Mouse (Mus musculus): Measurements from ENCODE around the gene Gm10318. TPM values are rescaled to one million over a fixed set of nuclear protein-coding genes. Genes with fewer than 3 reads are reported as not detected.

Gm10318 gene
- polyA plus RNA-seq, 1 experiment from 2014 or later: not detected

DNA sequence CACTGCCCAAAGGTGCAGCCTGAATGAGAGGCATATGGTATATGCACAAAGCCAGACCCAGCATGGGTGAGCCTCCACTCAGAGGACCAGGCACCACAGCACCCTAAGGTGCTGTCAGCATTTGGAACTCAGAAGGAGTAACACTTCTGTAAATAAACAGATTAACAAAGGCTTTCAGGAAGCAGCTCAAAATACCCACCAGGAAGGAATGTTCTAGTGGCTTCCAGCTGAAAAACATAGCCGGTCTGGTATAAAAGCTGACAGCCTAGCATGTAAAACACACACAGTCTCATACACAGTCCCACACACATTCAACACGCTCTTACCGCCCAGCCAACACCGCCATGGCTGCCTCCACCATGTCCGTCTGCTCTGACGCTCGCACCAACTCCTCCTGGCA is 9.0 kb downstream of the Gm10318 start, which contains the start of gene Gm3285:
TSS of gene Gm3285 (plus strand) at position 301 of the 400 bp plus-strand sequence.
- Histone ChIP-seq H3K27ac (no peak within 1 kb of the TSS), H3K36me3 (no peaks in the 10 kb centered on the region), H3K4me2 (no peak within 1 kb of the TSS), H3K9ac (no peak within 1 kb of the TSS), H3K9me3 (replicated peaks) (0 out of 2 replicates have a peak, but pooled peaks cover 4% of the 10 kb centered on the region), H3K4me3 (no peak within 1 kb of the TSS), H3K4me1 (0 out of 2 replicates have a peak, but pooled peaks cover 7% of the 10 kb centered on the region), H3K27me3 (replicated peaks) (peaks cover 14% of the 10 kb centered on the region; the same call in 1 of the 2 replicates)
- WGBS (ENCODE audit: insufficient replicate concordance): 50% methylated on average over 7 of the region's 7 CpGs
- ATAC-seq: no peak

DNA sequence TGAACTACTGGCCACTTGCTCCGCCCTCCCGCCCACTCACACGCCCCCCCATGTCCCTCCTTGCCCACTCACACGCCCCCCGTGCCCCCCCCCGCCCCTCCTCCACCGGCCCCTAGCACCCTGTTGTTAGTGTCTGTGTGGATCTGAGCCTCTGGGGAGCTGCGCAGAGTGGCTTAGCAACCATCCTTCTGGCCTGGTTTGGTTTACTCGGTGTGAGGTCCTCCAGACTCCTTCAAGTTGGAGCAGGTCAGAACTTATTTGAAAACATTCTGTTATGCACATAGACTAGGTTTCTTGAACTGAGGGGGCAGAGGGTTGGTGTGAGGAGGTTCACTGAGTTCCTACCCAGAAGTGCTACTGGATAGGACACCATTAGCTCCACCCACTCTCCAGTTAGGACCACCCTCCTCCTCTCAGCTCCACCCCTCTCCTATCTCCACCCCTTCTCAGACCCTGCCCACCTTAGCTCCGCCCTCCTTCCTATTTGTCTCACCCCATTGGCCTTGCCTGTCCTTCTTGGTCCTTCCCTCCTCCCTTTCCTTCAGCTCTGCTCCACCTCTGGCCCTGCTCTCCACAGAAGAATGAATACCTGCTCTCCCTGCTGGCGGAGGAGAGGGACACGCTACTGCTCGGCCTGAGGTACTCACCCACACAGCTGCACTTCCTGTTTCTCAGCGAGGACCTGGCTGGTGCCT is 11.6 kb downstream of the Gm10318 start:
- WGBS (ENCODE audit: insufficient replicate concordance): 22% methylated on average over 14 of the region's 14 CpGs
- Histone ChIP-seq H3K9me3 (replicated peaks) (no peaks in the 10 kb centered on the region), H3K27me3 (replicated peaks) (peaks cover 14% of the 10 kb centered on the region; the same call in 1 of the 2 replicates), H3K9ac (no peak overlapping the region), H3K36me3 (no peaks in the 10 kb centered on the region), H3K27ac (no peak overlapping the region), H3K4me2 (peak overlapping the region; percentile 49), H3K4me1 (0 out of 2 replicates have a peak, but pooled peaks cover 7% of the 10 kb centered on the region), H3K4me3 (peak overlapping the region; percentile 20)
- peak; percentile 82 for ATAC-seq

GRCm38 (mm10) chr10:77864762-77865143 is 12.1 kb downstream of the Gm10318 start:
- Histone ChIP-seq H3K4me1 (0 out of 2 replicates have a peak, but pooled peaks cover 7% of the 10 kb centered on the region), H3K27me3 (replicated peaks) (peaks cover 14% of the 10 kb centered on the region; the same call in 1 of the 2 replicates), H3K36me3 (no peaks in the 10 kb centered on the region), H3K9me3 (replicated peaks) (no peaks in the 10 kb centered on the region), H3K9ac (no peak overlapping the region), H3K4me3 (peak overlapping the region; percentile 20), H3K4me2 (peak overlapping the region; percentile 49), H3K27ac (no peak overlapping the region)
- 23% methylated on average over 11 of the region's 11 CpGs for WGBS (ENCODE audit: insufficient replicate concordance)
- ATAC-seq: 0 out of 2 replicates have a peak, but pooled peaks have one; percentile 10

DNA sequence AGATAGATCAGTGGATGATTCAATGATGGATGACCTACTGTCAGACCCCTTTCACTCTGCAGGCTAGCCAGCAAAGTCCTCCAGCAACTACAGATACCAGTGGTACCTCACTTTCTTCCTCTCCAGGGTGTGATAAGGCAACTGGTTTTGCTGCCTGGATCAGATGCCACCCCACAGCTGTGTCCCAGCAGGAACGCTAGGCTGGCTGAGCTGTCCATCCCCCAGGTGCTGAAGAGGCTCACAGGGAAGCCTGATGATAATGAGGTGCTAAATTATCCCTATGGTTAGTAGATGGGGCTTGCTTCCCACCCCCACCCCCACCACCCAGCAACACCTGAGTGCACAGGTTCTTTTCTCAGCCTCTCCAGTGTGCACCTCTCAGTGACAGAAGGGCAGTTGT is 14.9 kb downstream of the Gm10318 start:
- whole genome bisulfite sequencing (ENCODE audit: insufficient replicate concordance): 11% methylated on average over 1 of the region's 1 CpGs
- Histone ChIP-seq H3K4me2 (no peak overlapping the region), H3K27ac (no peak overlapping the region), H3K4me3 (no peak overlapping the region), H3K9me3 (replicated peaks) (no peaks in the 10 kb centered on the region), H3K9ac (no peak overlapping the region), H3K36me3 (no peaks in the 10 kb centered on the region), H3K4me1 (0 out of 2 replicates have a peak, but pooled peaks cover 7% of the 10 kb centered on the region), H3K27me3 (replicated peaks) (peaks cover 5% of the 10 kb centered on the region; the same call in 1 of the 2 replicates)
- no peak for ATAC-seq

DNA sequence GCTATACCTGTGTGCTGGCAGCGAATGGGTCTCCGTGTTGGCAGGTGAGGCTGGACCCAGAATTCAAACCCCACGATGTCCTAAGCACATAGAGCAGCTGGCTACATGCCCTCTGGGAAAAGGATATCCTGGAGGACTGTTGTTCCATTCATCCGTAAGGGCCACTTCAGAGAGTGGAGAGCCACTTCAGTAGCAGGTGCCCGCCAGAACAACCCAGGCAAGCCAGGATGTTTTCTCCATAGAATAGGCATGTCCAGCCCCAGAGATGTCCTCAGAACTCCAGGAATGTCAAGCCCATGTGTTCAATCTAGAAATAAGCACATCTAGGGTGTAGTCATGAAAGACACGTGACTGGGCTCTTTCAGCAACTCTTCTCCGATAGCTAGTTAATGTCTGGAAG is 17.0 kb downstream of the Gm10318 start:
- Histone ChIP-seq H3K4me2 (no peak overlapping the region), H3K27ac (no peak overlapping the region), H3K36me3 (no peaks in the 10 kb centered on the region), H3K9me3 (replicated peaks) (no peaks in the 10 kb centered on the region), H3K4me1 (0 out of 2 replicates have a peak, but pooled peaks cover 4% of the 10 kb centered on the region), H3K4me3 (no peak overlapping the region), H3K27me3 (replicated peaks) (no peaks in the 10 kb centered on the region), H3K9ac (no peak overlapping the region)
- 71% methylated on average over 7 of the region's 7 CpGs for WGBS (ENCODE audit: insufficient replicate concordance)
- no peak for ATAC-seq

- H3K9ac ChIP-seq: no peak overlapping the region
- 51% methylated on average over 6 of the region's 6 CpGs for WGBS (ENCODE audit: insufficient replicate concordance)
These were observed 26.3 kb downstream of the Gm10318 start for GRCm38 (mm10) chr10:77878985-77879384.

DNA sequence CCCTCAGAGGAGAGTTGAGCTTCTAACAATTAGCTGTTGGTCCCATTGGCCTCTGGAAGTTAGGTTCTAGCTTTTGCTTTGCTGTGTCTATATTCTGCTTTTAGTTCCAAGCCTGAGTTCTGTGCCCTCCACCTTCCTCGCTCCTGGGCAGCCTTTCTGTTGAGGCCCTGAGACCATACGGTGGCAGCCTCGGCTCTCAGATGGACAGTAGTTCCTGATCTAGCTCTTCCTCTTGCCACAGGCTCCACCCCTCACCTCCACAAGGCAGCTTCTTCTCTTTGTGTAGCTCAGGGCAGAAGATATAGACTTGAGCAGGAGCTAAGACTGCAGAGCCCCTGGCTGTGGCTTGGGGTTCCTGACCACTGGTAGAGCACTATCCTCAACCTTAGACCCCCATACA is 27.6 kb downstream of the Gm10318 start:
- 28% methylated on average over 3 of the region's 3 CpGs for WGBS (ENCODE audit: insufficient replicate concordance)
- no peaks in the 10 kb centered on the region for H3K27me3 ChIP-seq (replicated peaks)
- H3K4me1 ChIP-seq: no peaks in the 10 kb centered on the region
- no peak overlapping the region for H3K27ac ChIP-seq
- H3K36me3 ChIP-seq: no peaks in the 10 kb centered on the region
- H3K4me3 ChIP-seq: no peak overlapping the region
- H3K9me3 ChIP-seq (replicated peaks): 0 out of 2 replicates have a peak, but pooled peaks cover 3% of the 10 kb centered on the region
- ATAC-seq: no peak
- H3K4me2 ChIP-seq: no peak overlapping the region
- H3K9ac ChIP-seq: no peak overlapping the region

More at GRCm38 (mm10) chr10:77878985-77879384, 26.3 kb downstream of the Gm10318 start:
- Histone ChIP-seq H3K36me3 (no peaks in the 10 kb centered on the region), H3K9me3 (replicated peaks) (0 out of 2 replicates have a peak, but pooled peaks cover 3% of the 10 kb centered on the region), H3K4me1 (no peaks in the 10 kb centered on the region), H3K27me3 (replicated peaks) (no peaks in the 10 kb centered on the region), H3K4me3 (no peak overlapping the region), H3K27ac (no peak overlapping the region), H3K4me2 (no peak overlapping the region)
- ATAC-seq: no peak

GRCm38 (mm10) chr10:77882553-77882952 is 29.9 kb downstream of the Gm10318 start:
- H3K9ac ChIP-seq: no peak overlapping the region
- H3K4me2 ChIP-seq: no peak overlapping the region
- no peak for ATAC-seq
- 0 out of 2 replicates have a peak, but pooled peaks cover 3% of the 10 kb centered on the region for H3K9me3 ChIP-seq (replicated peaks)
- no peaks in the 10 kb centered on the region for H3K4me1 ChIP-seq
- WGBS (ENCODE audit: insufficient replicate concordance): 75% methylated on average over 5 of the region's 5 CpGs
- H3K27me3 ChIP-seq (replicated peaks): 0 out of 2 replicates have a peak, but pooled peaks cover 9% of the 10 kb centered on the region
- no peak overlapping the region for H3K4me3 ChIP-seq
- no peak overlapping the region for H3K27ac ChIP-seq
- H3K36me3 ChIP-seq: no peaks in the 10 kb centered on the region

GRCm38 (mm10) chr10:77886007-77886747 is 33.5 kb downstream of the Gm10318 start:
- Histone ChIP-seq H3K9ac (no peak overlapping the region), H3K27ac (no peak overlapping the region), H3K4me3 (no peak overlapping the region), H3K36me3 (no peaks in the 10 kb centered on the region), H3K27me3 (replicated peaks) (0 out of 2 replicates have a peak, but pooled peaks cover 9% of the 10 kb centered on the region), H3K9me3 (replicated peaks) (0 out of 2 replicates have a peak, but pooled peaks cover 3% of the 10 kb centered on the region), H3K4me1 (no peaks in the 10 kb centered on the region), H3K4me2 (no peak overlapping the region)
- 44% methylated on average over 12 of the region's 12 CpGs for WGBS (ENCODE audit: insufficient replicate concordance)
- ATAC-seq: no peak

- no peak overlapping the region for H3K27ac ChIP-seq
- no peak overlapping the region for H3K9ac ChIP-seq
- WGBS (ENCODE audit: insufficient replicate concordance): 61% methylated on average over 8 of the region's 8 CpGs
These were observed 38.4 kb downstream of the Gm10318 start for GRCm38 (mm10) chr10:77890987-77891565.

GRCm38 (mm10) chr10:77895562-77895961 is 42.9 kb downstream of the Gm10318 start:
- WGBS (ENCODE audit: insufficient replicate concordance): 60% methylated on average over 5 of the region's 5 CpGs
- H3K36me3 ChIP-seq: no peaks in the 10 kb centered on the region
- H3K4me3 ChIP-seq: no peak overlapping the region
- no peak overlapping the region for H3K27ac ChIP-seq
- H3K4me1 ChIP-seq: no peaks in the 10 kb centered on the region
- H3K9ac ChIP-seq: no peak overlapping the region
- no peaks in the 10 kb centered on the region for H3K9me3 ChIP-seq (replicated peaks)
- H3K27me3 ChIP-seq (replicated peaks): peaks cover 13% of the 10 kb centered on the region
- H3K4me2 ChIP-seq: no peak overlapping the region
- no peak for ATAC-seq

More at GRCm38 (mm10) chr10:77890987-77891565, 38.4 kb downstream of the Gm10318 start:
- ATAC-seq: no peak
- no peaks in the 10 kb centered on the region for H3K4me1 ChIP-seq
- H3K27me3 ChIP-seq (replicated peaks): 0 out of 2 replicates have a peak, but pooled peaks cover 6% of the 10 kb centered on the region
- no peak overlapping the region for H3K4me2 ChIP-seq
- H3K9me3 ChIP-seq (replicated peaks): no peaks in the 10 kb centered on the region
- no peak overlapping the region for H3K4me3 ChIP-seq
- H3K36me3 ChIP-seq: no peaks in the 10 kb centered on the region

Data from liver, embryonic 12.5 days (tissue).